Mouse (Mus musculus) thymus, adult 2 months (tissue): ENCODE results near the gene Gtpbp10. TPM values are rescaled to one million over a fixed set of nuclear protein-coding genes. Genes with fewer than 3 reads are reported as not detected.

Experiments used
- DNase-seq: peaks from one replicate; pipeline ENCODE4 v3.0.0; 2021
- H3K27ac ChIP-seq: fragments of 200-500 bp; 2 replicates; pipeline ENCODE4 v1.5.1; 2012; ENCODE audit warnings: low read length, control low read depth; ENCODE audit not compliant: control insufficient read depth, insufficient read depth
- H3K27me3 ChIP-seq: fragments of 200-500 bp; 2 replicates; pipeline ENCODE4 v1.6.1; 2012; ENCODE audit warnings: mild to moderate bottlenecking, low read length, moderate library complexity, mixed read lengths; ENCODE audit not compliant: control insufficient read depth, insufficient read depth
- H3K36me3 ChIP-seq: fragments of 200-500 bp; 2 replicates; pipeline ENCODE4 v1.6.1; 2012; ENCODE audit warnings: mild to moderate bottlenecking, low read length, moderate library complexity; ENCODE audit not compliant: control insufficient read depth, insufficient read depth
- H3K4me1 ChIP-seq: fragments of 200-500 bp; replicated peaks from 2 replicates; pipeline ENCODE4 v1.6.1; 2012; ENCODE audit warnings: low read length; ENCODE audit not compliant: control insufficient read depth, insufficient read depth
- H3K4me3 ChIP-seq: fragments of 200-500 bp; 2 replicates; pipeline ENCODE4 v1.5.1; 2012; ENCODE audit warnings: mild to moderate bottlenecking, low read length, control low read depth, moderate library complexity; ENCODE audit not compliant: control insufficient read depth, insufficient read depth
- CTCF ChIP-seq: fragments of 200-500 bp; IDR thresholded peaks from 2 replicates; pipeline ENCODE4 v1.5.1; 2012; ENCODE audit warnings: mild to moderate bottlenecking, control low read depth, low read length, moderate library complexity, borderline replicate concordance; ENCODE audit not compliant: control insufficient read depth, poor library complexity, insufficient read depth; ENCODE audit errors: extremely low read depth
- POLR2A ChIP-seq: fragments of 200-500 bp; IDR thresholded peaks from 2 replicates; pipeline ENCODE4 v1.6.1; 2012; ENCODE audit warnings: mild to moderate bottlenecking, low read length, control low read depth, moderate library complexity; ENCODE audit not compliant: control insufficient read depth, poor library complexity, insufficient read depth; ENCODE audit errors: extremely low read depth
- WGBS: fragments of 180-500 bp; shearing (Covaris S2); methylation state at CpG from one replicate; pipeline ENCODE4 v1.1.7; 2018; 5-methylcytosine and 5-hydroxymethylcytosine counted together
- polyA plus RNA-seq: library from polyadenylated mRNA; depleted of rRNA; stranded (reverse); fragments of >200 nt; gene quantifications from 2 replicates; pipeline ENCODE4 v1.2.3, GENCODE M21; 2012

The Gtpbp10 gene
- polyA plus RNA-seq, 1 experiment, result 1.9 TPM

GRCm38 (mm10) chr5:5514196-5515076 lies 44.9 kb downstream of the Gtpbp10 start, which contains the start of gene Cldn12:
Cldn12 (minus strand) TSS chr5:5514958.
- Histone ChIP-seq H3K36me3 (no peaks in the 10 kb centered on the region), H3K27ac (no peak within 1 kb of the TSS), H3K4me3 (peak within 1 kb of the TSS; percentile 57), H3K27me3 (no peaks in the 10 kb centered on the region), H3K4me1 (peaks cover 5% of the 10 kb centered on the region; the same call in 1 of the 2 replicates)
- TF ChIP-seq CTCF (0 out of 2 replicates have a peak, but pooled peaks have one; percentile 27), POLR2A (no peak)
- WGBS, result under 1% methylated on average over 79 of the region's 79 CpGs
- peak; percentile 51 for DNase-seq

- no peaks in the 10 kb centered on the region for H3K27me3 ChIP-seq
- peaks cover 5% of the 10 kb centered on the region; the same call in 1 of the 2 replicates for H3K4me1 ChIP-seq
- H3K4me3 ChIP-seq, result no peak overlapping the region
- TF ChIP-seq CTCF (no peak), POLR2A (no peak)
- 84% methylated on average over 3 of the region's 3 CpGs for WGBS
- H3K27ac ChIP-seq, result no peak overlapping the region
- no peaks in the 10 kb centered on the region for H3K36me3 ChIP-seq
- no peak for DNase-seq
Measured at GRCm38 (mm10) chr5:5511401-5511800, 47.9 kb downstream of the Gtpbp10 start.

GRCm38 (mm10) chr5:5510989-5511388 lies 48.3 kb downstream of the Gtpbp10 start:
- no peaks in the 10 kb centered on the region for H3K27me3 ChIP-seq
- no peak overlapping the region for H3K27ac ChIP-seq
- 92% methylated on average over 5 of the region's 5 CpGs for WGBS
- H3K36me3 ChIP-seq, result no peaks in the 10 kb centered on the region
- DNase-seq, result no peak
- no peak overlapping the region for H3K4me3 ChIP-seq
- H3K4me1 ChIP-seq, result peaks cover 5% of the 10 kb centered on the region; the same call in 1 of the 2 replicates
- no peak for TF ChIP-seq POLR2A
- TF ChIP-seq CTCF, result no peak

- TF ChIP-seq POLR2A, result no peak
- no peak for TF ChIP-seq CTCF
- Histone ChIP-seq H3K36me3 (no peaks in the 10 kb centered on the region), H3K4me3 (no peak overlapping the region), H3K27ac (no peak overlapping the region), H3K4me1 (peaks cover 5% of the 10 kb centered on the region; the same call in 1 of the 2 replicates), H3K27me3 (no peaks in the 10 kb centered on the region)
- DNase-seq, result no peak
- WGBS, result 92% methylated on average over 10 of the region's 10 CpGs
Measured at GRCm38 (mm10) chr5:5510304-5510887, 48.9 kb downstream of the Gtpbp10 start.

DNA sequence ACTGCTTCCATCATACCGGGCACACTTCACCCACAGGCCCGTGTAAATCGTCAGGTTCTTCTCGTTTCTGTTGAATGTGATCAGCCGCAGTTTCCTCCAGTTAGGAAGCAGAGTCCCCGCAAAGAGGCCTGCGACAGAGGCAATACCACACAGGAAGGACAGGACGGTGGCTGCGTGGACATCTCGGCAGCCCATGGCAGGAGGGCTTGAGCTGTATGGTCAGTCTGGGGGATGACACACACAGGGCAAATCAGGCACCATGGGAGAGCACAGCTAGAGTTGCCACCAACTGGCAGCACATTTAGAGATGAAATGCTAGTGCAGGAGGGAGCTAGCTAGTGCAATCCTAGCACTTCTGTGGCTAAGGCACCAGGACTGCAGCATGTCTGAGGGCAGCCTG lies 51.1 kb downstream of the Gtpbp10 start:
- H3K36me3 ChIP-seq, result no peaks in the 10 kb centered on the region
- 91% methylated on average over 10 of the region's 10 CpGs for WGBS

DNA sequence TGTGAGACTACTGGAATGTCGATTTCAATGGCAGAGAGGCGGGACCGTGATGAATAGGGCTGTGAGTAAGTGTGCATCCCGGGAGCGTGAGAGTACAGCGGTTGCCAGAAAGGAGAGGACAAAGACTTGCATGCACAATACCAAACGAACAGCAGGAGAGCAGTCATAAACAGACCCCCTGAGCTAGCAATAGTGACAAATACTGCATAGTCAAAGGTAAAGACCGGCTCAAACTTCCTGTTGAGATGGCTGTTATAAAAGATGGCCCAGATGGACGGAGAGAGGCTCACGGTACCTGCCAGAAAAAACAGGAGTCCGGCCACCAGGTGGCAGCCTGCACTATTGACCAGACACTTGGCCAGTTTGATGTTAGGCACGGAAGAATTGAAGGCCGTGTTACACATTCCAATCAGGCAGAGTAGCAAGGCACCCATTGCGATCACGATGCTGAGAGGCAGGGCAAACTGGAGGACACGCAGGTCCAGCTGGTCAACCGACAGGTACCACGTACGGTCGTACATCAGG lies 51.6 kb downstream of the Gtpbp10 start:
- H3K36me3 ChIP-seq, result no peaks in the 10 kb centered on the region
- DNase-seq, result peak; percentile 22
- WGBS, result 75% methylated on average over 20 of the region's 20 CpGs

More for the DNA sequence above, 51.1 kb downstream of the Gtpbp10 start:
- Histone ChIP-seq H3K27ac (no peak overlapping the region), H3K4me1 (no peaks in the 10 kb centered on the region), H3K4me3 (no peak overlapping the region), H3K27me3 (no peaks in the 10 kb centered on the region)
- no peak for TF ChIP-seq POLR2A
- no peak for TF ChIP-seq CTCF
- DNase-seq, result no peak

More for the DNA sequence above, 51.6 kb downstream of the Gtpbp10 start:
- no peak overlapping the region for H3K27ac ChIP-seq
- no peak for TF ChIP-seq CTCF
- no peak for TF ChIP-seq POLR2A
- H3K27me3 ChIP-seq, result no peaks in the 10 kb centered on the region
- no peaks in the 10 kb centered on the region for H3K4me1 ChIP-seq
- no peak overlapping the region for H3K4me3 ChIP-seq
